Mouse (Mus musculus) hindbrain, embryonic 14.5 days (tissue): ENCODE results near the gene Cerk. TPM values are rescaled to one million over a fixed set of nuclear protein-coding genes. Genes with fewer than 3 reads are reported as not detected.
"Not testable (repeated sequence)": the region's sequence is repeated elsewhere in the genome, so short reads cannot be mapped to it uniquely, and the experiment has no call there.

Experiments used
- ATAC-seq: fragments of 200-750 bp; cut with Nextera tagmentation; 2 replicates; pipeline ENCODE4 v1.8.0; 2017; ENCODE audit warnings: moderate number of reproducible peaks, mild to moderate bottlenecking, moderate TSS enrichment, moderate library complexity; ENCODE audit not compliant: low FRiP score
- DNase-seq: peaks from one replicate; pipeline ENCODE4 v3.0.0-alpha.2; 2015; ENCODE audit warnings: low spot score
- H3K27ac ChIP-seq: fragments of 300-500 bp; sonication (generic); 2 replicates; pipeline ENCODE4 v1.5.1; 2014; ENCODE audit warnings: mild to moderate bottlenecking, moderate library complexity
- H3K27me3 ChIP-seq: fragments of 300-500 bp; sonication (generic); 2 replicates; pipeline ENCODE4 v1.6.1; 2014; ENCODE audit warnings: mild to moderate bottlenecking, low read length, mixed read lengths; ENCODE audit not compliant: control insufficient read depth, insufficient read depth
- H3K36me3 ChIP-seq: fragments of 300-500 bp; sonication (generic); replicated peaks from 2 replicates; pipeline ENCODE4 v1.6.1; 2014; ENCODE audit not compliant: control insufficient read depth, insufficient read depth
- H3K4me1 ChIP-seq: fragments of 300-500 bp; sonication (generic); replicated peaks from 2 replicates; pipeline ENCODE4 v1.6.1; 2014; ENCODE audit warnings: antibody characterized with exemption, low read length, mixed read lengths; ENCODE audit not compliant: control insufficient read depth, insufficient read depth
- H3K4me2 ChIP-seq: fragments of 300-500 bp; sonication (generic); replicated peaks from 2 replicates; pipeline ENCODE4 v1.6.1; 2014; ENCODE audit warnings: mild to moderate bottlenecking, moderate library complexity
- H3K4me3 ChIP-seq: fragments of 300-500 bp; sonication (generic); replicated peaks from 2 replicates; pipeline ENCODE4 v1.5.1; 2014; ENCODE audit warnings: mild to moderate bottlenecking, low read length
- H3K9ac ChIP-seq: fragments of 300-500 bp; sonication (generic); 2 replicates; pipeline ENCODE4 v1.6.1; 2014
- H3K9me3 ChIP-seq: fragments of 300-500 bp; sonication (generic); 2 replicates; pipeline ENCODE4 v1.6.1; 2016; ENCODE audit warnings: low read length; ENCODE audit not compliant: control insufficient read depth
- WGBS: fragments of 180-500 bp; shearing (Covaris S2); extraction: QIAGEN DNeasy Blood & Tissue Kit; methylation state at CpG from one replicate; pipeline ENCODE4 v1.1.7; 2014; 5-methylcytosine and 5-hydroxymethylcytosine counted together
- polyA plus RNA-seq: library from polyadenylated mRNA; unstranded; fragments of >200 nt; fragmentation: Nextera tagmentation; extraction: Ambion mirVana; gene quantifications from 2 replicates; pipeline ENCODE4 v1.2.1, GENCODE M21; 2014

The Cerk gene
- polyA plus RNA-seq, 1 experiment from 2014 or later, result 28.3 TPM

DNA sequence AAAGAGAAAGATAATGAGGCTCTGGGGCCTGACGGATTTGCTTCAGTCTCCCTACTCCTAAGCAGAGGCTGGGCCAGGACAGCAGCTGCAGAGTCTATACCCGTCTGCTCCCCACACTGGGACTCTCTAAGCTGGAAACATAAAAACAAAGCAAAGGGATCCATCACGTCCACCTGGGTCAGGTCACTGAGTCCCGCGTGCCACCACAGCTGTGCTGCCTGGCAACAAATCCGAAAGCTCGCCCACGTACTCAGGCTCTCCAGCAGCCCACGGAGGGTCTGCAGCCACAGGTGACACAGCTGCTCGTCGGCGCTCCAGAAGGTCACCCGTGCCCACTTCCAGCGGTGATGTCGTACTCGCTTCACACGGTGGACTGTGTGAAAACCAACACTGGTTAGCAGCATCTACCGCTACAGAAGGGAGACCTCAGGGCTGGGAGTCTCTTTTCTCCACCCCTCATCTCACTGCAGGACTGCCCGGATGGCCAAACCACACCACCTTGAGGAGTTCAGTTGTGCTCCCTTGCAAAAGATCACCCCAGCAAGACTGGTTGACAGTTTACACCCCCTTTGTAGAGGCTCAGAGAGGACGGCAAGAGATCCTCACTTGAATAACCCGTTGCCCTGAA is 21.1 kb downstream of the Cerk start:
- ATAC-seq, result no peak

GRCm38 (mm10) chr15:86161800-86162199 is 24.1 kb downstream of the Cerk start:
- DNase-seq, result not testable (repeated sequence)
- 98% methylated on average over 3 of the region's 3 CpGs for WGBS

More for the DNA sequence above, 21.1 kb downstream of the Cerk start:
- no peak for DNase-seq
- peaks cover 13% of the 10 kb centered on the region for H3K4me1 ChIP-seq
- no peak overlapping the region for H3K9ac ChIP-seq
- no peaks in the 10 kb centered on the region for H3K9me3 ChIP-seq
- no peaks in the 10 kb centered on the region for H3K27me3 ChIP-seq
- WGBS, result 80% methylated on average over 21 of the region's 21 CpGs
- H3K36me3 ChIP-seq, result peaks cover 22% of the 10 kb centered on the region
- H3K27ac ChIP-seq, result no peak overlapping the region
- H3K4me3 ChIP-seq, result no peak overlapping the region
- H3K4me2 ChIP-seq, result no peak overlapping the region

DNA sequence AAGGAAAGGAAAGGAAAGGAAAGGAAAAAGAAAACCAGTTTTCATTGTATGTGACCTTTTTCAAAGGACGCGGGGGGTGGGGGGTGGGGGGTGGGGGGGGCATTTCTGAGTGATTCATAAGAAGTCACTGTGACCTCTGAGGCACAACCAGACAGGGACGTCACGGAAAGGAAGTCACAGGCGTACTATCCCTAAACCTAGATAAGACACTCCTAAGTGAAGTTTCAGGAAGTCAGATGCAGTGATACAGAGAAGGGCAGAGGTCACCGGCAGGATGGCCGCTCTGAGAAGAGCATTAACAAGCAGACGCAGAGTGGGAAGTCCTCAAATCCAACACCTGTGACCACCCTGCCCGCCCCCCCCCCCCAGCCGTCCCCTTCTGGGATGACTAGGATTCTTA is 25.0 kb downstream of the Cerk start:
- H3K4me3 ChIP-seq, result no peak overlapping the region
- no peak overlapping the region for H3K4me2 ChIP-seq
- H3K27ac ChIP-seq, result no peak overlapping the region
- no peaks in the 10 kb centered on the region for H3K27me3 ChIP-seq
- 88% methylated on average over 9 of the region's 10 CpGs for WGBS
- ATAC-seq (no peak), DNase-seq (no peak)
- peaks cover 34% of the 10 kb centered on the region for H3K36me3 ChIP-seq
- no peak overlapping the region for H3K9ac ChIP-seq
- no peaks in the 10 kb centered on the region for H3K4me1 ChIP-seq
- H3K9me3 ChIP-seq, result no peaks in the 10 kb centered on the region

More at GRCm38 (mm10) chr15:86161800-86162199, 24.1 kb downstream of the Cerk start:
- not testable (repeated sequence) for H3K4me1 ChIP-seq, H3K9me3 ChIP-seq, ATAC-seq, H3K27me3 ChIP-seq, H3K4me2 ChIP-seq, H3K4me3 ChIP-seq, H3K9ac ChIP-seq, H3K27ac ChIP-seq
- peaks cover 26% of the 10 kb centered on the region for H3K36me3 ChIP-seq

DNA sequence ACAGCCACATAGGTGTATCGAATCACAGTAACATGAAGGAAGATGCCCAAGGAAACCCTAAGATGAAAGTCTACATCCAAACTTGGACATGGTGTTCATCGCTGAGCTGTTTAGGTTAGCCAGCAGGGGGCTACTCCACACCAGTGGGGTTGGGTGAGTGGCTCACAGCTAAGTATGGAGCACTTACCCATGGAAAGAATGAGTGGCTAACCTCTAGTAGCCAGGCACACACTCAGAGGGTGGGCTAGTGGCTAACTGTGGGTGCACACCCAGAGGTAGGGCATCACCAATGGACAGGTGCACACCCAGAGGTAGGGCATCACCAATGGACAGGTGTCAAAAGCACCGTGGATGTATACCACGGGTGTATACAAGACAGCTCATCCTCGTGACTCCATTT is 26.2 kb downstream of the Cerk start:
- Histone ChIP-seq H3K27me3 (no peaks in the 10 kb centered on the region), H3K4me2 (no peak overlapping the region), H3K4me1 (no peaks in the 10 kb centered on the region), H3K36me3 (peaks cover 40% of the 10 kb centered on the region), H3K9ac (no peak overlapping the region), H3K4me3 (no peak overlapping the region), H3K9me3 (no peaks in the 10 kb centered on the region), H3K27ac (no peak overlapping the region)
- ATAC-seq, result no peak
- WGBS, result 96% methylated on average over 5 of the region's 5 CpGs
- no peak for DNase-seq

DNA sequence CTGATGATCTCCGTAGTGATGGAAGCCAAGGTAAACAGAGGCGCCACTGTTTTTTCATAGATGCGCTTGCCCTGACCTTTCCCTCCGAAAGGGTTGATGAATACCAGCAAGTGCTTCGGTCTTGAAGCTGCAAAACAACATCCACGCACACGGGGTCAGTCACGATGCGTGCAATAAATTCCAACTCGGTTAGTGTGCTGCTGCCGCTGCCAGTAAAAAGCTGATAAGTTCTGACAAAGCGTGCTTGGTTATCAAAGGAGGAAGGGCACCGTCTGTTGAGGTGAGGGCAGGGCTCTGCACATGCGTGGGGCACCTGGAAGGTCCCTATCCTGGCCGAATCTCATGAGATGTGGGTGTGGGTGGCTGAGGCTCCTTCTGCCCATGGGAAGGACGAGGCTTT is 26.8 kb downstream of the Cerk start:
- H3K27me3 ChIP-seq, result no peaks in the 10 kb centered on the region
- DNase-seq, result no peak
- H3K4me2 ChIP-seq, result no peak overlapping the region
- H3K4me3 ChIP-seq, result no peak overlapping the region
- H3K27ac ChIP-seq, result no peak overlapping the region
- no peaks in the 10 kb centered on the region for H3K4me1 ChIP-seq
- H3K36me3 ChIP-seq, result peaks cover 34% of the 10 kb centered on the region
- no peaks in the 10 kb centered on the region for H3K9me3 ChIP-seq
- ATAC-seq, result no peak
- 84% methylated on average over 16 of the region's 16 CpGs for WGBS
- no peak overlapping the region for H3K9ac ChIP-seq

- Histone ChIP-seq H3K4me3 (no peak overlapping the region), H3K27me3 (no peaks in the 10 kb centered on the region), H3K9ac (no peak overlapping the region), H3K4me2 (no peak overlapping the region), H3K27ac (no peak overlapping the region), H3K4me1 (no peaks in the 10 kb centered on the region), H3K9me3 (no peaks in the 10 kb centered on the region), H3K36me3 (peaks cover 37% of the 10 kb centered on the region)
- ATAC-seq (no peak), DNase-seq (no peak)
- WGBS, result 79% methylated on average over 5 of the region's 5 CpGs
Observed at GRCm38 (mm10) chr15:86156492-86156891, 29.4 kb downstream of the Cerk start.

DNA sequence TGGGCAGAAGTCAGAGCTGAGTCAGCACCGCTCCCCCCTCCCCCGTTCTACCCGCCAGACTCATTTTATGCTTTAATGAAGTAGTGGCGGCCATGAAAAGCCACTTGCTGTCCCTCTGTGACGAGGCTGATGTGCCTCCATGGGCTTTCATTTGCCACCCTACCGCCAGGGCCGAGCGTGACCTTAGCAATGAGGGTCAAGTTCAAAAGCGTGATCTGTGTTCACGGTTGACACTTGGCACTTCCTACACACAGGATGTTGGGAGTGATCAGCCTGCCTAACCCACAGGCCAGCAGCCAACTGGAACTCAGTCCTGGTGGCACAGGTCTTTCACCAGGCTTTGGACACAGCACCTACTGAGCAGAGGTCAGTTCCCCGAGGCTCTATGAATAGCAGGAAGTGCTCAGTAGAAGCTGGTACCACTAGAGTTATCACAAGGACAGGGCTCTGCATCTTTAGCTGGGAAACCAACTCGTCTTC is 32.4 kb downstream of the Cerk start:
- H3K36me3 ChIP-seq, result peaks cover 56% of the 10 kb centered on the region

GRCm38 (mm10) chr15:86150593-86150992 is 35.3 kb downstream of the Cerk start:
- Histone ChIP-seq H3K36me3 (peaks cover 54% of the 10 kb centered on the region), H3K27ac (no peak overlapping the region), H3K27me3 (no peaks in the 10 kb centered on the region), H3K9me3 (no peaks in the 10 kb centered on the region), H3K4me2 (no peak overlapping the region), H3K4me3 (no peak overlapping the region), H3K9ac (no peak overlapping the region), H3K4me1 (no peaks in the 10 kb centered on the region)
- DNase-seq (no peak), ATAC-seq (no peak)
- 87% methylated on average over 4 of the region's 4 CpGs for WGBS

More for the DNA sequence above, 32.4 kb downstream of the Cerk start:
- Histone ChIP-seq H3K4me2 (no peak overlapping the region), H3K9ac (no peak overlapping the region), H3K9me3 (no peaks in the 10 kb centered on the region), H3K4me3 (no peak overlapping the region), H3K27me3 (no peaks in the 10 kb centered on the region), H3K27ac (no peak overlapping the region), H3K4me1 (no peaks in the 10 kb centered on the region)
- DNase-seq, result no peak
- 74% methylated on average over 12 of the region's 12 CpGs for WGBS
- ATAC-seq, result no peak

DNA sequence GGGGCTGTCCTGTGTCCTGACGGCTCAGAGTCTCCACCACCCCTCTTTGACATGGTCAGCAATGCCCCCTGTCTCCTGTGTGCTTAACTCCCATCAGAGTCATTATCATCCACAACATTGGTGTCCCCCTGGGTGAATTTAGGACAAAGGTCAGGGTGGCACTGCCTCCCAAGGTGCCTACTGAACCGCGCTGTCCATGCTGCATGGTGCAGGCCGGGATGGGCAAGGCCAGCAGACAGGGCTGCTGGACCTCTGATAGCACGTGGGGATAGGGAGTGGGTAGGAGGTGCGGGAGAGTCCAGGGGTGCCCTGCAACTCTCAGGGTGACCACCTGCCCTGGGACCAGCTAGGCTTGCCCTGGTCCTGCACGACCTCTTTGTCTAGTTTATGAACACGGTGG is 39.0 kb downstream of the Cerk start:
- DNase-seq, result no peak
- peaks cover 66% of the 10 kb centered on the region for H3K36me3 ChIP-seq
- ATAC-seq, result no peak
- H3K9me3 ChIP-seq, result no peaks in the 10 kb centered on the region
- 91% methylated on average over 8 of the region's 8 CpGs for WGBS
- no peak overlapping the region for H3K9ac ChIP-seq
- H3K27ac ChIP-seq, result no peak overlapping the region
- H3K4me1 ChIP-seq, result no peaks in the 10 kb centered on the region
- H3K4me3 ChIP-seq, result no peak overlapping the region
- no peaks in the 10 kb centered on the region for H3K27me3 ChIP-seq
- no peak overlapping the region for H3K4me2 ChIP-seq

DNA sequence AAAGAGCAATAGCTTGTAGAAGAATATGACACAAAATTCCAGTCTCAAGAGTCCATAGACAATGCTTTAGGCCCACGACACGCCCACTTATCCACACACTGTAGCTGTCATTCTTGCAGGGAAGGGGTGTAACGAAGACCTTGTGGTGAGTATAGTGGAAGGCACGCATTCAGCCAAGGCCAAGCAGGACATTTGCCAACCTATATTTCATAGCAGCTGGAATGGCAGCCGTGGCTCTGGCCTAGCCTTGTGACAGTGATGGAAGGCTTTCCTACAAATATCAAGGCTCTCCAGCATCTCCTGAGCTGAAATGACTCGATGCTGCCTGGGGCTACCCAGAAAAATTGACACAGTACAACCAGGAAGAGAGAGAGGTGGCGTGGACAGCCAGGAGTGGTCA is 40.9 kb downstream of the Cerk start:
- Histone ChIP-seq H3K4me2 (no peak overlapping the region), H3K4me3 (no peak overlapping the region), H3K36me3 (peaks cover 62% of the 10 kb centered on the region), H3K9ac (no peak overlapping the region), H3K27ac (no peak overlapping the region), H3K4me1 (no peaks in the 10 kb centered on the region), H3K9me3 (no peaks in the 10 kb centered on the region), H3K27me3 (no peaks in the 10 kb centered on the region)
- ATAC-seq (no peak), DNase-seq (no peak)
- WGBS, result 81% methylated on average over 7 of the region's 7 CpGs
